Mouse (Mus musculus) cerebellum, postnatal 25 days (tissue): Measurements from ENCODE around the gene St6galnac6.
A peak's percentile ranks its signal among the peaks of the same experiment; 100 is the strongest.

Experiments used
- DNase-seq, 2 experiments: peaks; one replicate each; pipeline ENCODE4 v3.0.0; 2021; ENCODE audit warnings: mixed read lengths in 2 of 2

St6galnac6 gene

DNA sequence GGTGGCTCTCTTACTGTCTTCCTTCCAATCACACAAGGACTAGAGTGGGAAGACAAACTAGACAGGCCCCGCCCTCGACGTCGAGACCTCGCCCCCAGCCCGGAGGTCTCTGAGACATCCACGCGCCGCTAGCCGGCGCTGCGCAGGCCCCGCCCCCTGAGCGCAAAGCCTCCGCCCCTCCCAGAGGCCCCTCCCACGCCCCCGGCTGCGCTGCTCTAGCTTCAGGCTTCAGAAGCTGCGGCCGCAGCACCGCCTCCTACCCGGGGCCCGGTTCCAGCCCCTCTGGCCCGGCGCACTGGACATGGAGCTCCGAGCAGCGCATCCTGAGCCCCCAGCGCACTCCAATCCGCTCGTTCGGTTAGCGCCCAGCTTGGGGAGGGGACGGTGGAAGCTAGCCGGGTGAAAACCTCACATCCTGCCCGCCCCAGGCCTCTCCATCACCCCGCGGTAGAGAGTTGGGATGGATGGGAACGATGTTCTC lies 12.6 kb upstream of the St6galnac6 start, which contains the start of gene St6galnac4:
St6galnac4 (plus strand) TSS at position 225 of the 481 bp plus-strand sequence.
- peak; percentile 94 to 97 for DNase-seq

DNA sequence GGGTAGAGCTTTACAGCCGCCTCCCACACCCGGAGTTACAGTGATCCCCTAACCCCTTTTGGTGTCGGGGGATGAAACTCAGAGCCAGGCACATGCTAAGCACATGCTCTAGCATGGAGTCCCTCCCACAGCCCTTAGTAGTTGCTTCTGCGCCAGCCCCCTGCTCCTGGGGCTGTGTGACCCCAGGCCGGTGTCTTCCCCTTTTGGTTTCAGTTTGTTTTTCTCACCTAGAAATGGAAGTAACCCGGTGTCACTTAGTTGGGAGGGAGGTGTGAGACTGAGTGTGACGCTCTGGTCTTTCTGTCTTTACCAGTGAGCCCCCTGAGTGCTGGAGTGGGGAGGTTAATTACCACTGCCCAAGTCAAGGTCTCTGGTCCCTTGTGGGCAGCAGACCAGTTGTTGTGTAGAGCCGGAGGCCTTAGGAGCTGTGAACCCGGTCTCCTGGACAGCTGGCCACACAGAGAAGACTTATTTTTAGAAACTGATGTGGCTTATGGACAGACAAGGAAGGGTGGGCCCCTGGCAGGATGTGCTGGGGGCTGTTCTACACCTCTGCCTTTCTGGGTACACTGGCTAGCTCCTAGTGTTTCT lies 11.7 kb upstream of the St6galnac6 start:
- peak in 1 of 2 experiments; percentile 51 for DNase-seq

DNA sequence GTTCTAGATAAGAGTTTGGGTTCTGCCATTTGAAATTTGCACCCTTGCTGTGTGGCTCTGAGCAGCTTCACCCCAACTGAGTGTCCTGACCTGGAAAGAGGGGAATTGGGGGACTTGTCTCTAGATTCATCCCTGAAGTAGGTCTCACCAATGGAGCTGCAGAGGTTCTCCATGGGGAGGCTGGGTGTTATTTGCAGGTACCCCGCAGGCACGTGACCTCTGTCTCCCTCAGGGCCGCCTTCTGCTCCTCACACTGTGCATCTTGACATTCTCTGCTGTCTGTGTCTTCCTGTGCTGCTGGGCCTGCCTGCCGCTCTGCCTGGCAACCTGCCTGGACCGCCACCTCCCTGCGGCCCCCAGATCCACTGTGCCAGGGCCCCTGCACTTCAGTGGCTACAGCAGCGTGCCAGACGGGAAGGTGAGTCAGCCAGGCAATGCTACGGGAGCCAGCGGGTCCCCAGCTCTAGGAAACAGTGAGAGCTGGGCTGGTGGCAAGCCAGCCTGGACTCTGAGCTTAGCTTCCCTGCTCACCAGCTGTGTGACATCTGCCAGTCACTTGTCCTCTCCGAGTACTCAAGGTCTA lies 10.2 kb upstream of the St6galnac6 start:
- peak; percentile 92 to 96 for DNase-seq

GRCm38 (mm10) chr2:32590224-32590623 lies 9.3 kb upstream of the St6galnac6 start:
- no peak for DNase-seq

GRCm38 (mm10) chr2:32591249-32591648 lies 8.3 kb upstream of the St6galnac6 start:
- DNase-seq, result peak in 1 of 2 experiments; percentile 53

DNA sequence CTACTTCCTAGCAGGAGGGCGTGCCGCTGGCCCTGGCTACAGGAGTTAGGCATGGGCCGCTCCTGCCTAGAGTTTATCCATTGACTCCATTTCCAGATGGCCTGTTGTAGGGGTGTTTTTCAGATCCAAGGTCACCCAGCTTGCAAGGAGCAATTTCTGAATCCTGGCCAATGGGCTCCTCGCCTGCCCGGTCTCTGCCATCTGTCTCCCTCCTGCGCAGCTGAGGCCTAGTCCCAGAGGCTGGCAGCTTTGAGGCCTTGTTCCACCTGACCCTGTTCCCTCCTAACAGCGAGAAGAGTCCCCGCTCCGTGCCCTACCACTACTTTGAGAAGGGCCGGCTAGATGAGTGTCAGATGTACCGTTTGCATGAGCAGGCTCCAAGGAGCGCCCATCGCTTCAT lies 2.8 kb upstream of the St6galnac6 start:
- DNase-seq, result peak; percentile 91

- DNase-seq, result no peak
Observed at GRCm38 (mm10) chr2:32597248-32597647, 2.3 kb upstream of the St6galnac6 start.

- peak in 1 of 2 experiments; percentile 51 for DNase-seq
Observed at GRCm38 (mm10) chr2:32597699-32598098, 1.8 kb upstream of the St6galnac6 start.

- peak; percentile 76 to 87 for DNase-seq
Observed at GRCm38 (mm10) chr2:32598506-32598905, 1.0 kb upstream of the St6galnac6 start.

DNA sequence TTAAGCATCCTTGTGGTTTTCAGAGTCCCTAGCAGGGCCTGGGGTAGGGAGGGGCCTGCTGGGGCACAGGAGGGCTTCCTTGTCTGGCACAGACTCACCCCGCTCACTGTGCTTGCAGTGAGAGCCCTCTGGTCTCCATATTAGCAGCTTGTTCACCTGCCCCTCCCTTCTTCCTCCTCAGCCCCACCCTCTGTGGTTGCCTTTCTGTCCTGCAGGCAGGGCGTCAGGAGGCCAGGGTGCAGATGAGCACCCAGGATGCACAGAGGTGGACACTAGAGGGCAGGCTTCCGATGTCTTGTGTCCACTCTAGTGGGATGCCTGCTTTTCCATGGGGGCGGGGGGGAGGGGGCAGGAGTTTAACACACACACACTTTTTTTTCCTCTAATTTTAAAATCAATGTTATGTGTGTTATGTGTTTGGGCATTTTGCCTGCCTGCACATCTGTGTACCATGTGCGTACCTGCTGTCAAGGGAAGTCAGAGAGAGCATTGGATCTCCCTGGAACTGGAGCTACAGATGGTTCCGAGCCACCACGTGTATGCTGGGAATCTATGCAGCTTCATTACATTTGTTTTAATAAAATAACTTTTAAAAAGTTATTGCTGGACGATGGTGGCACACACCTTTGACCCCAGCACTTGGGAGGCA lies 2.0 kb downstream of the St6galnac6 start:
- DNase-seq, result peak; percentile 55 to 77

DNA sequence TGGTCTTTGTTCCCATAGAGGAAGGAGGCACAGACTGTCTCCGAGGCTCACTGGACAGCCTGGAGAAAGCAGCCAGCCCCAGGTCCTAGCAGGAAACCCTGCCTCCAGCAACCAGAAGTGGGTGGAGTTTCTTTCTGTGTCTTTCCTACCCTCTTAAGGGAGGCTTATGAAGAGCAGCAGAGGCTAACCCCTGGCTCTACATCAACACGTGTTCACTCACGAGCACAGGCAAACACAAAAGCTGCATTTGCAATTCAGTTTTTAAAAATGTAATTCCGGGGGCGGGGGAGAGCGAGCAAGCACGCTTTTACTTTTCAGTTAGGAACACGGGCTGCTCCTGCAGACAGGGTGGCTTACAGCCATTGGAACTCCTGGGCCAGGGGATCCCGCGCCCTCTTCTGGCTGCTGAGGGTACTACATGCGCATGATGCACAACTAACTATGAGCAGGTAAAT lies 3.1 kb downstream of the St6galnac6 start:
- DNase-seq, result peak; percentile 96

DNA sequence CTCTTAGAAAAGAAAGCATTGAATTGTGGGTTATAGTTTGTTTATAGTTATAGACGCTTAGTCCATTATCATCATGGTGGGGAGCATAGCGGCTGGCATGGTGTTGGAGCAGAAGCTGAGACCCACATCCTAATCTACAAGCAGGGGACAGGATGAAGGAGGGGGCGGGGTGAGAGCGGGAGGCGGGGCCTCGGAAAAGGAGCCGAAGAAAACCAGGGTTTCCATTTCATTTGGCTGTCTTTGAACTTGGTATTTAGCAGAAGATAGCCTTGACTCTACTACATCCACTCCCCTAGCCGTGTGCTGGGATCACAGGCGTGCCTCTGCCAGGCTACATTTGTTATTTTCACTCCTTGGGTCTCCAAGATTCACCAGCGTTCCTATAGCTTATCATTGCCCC lies 5.1 kb downstream of the St6galnac6 start:
- DNase-seq, result no peak

GRCm38 (mm10) chr2:32606161-32607142 lies 6.9 kb downstream of the St6galnac6 start:
- DNase-seq, result peak; percentile 89 to 95

DNA sequence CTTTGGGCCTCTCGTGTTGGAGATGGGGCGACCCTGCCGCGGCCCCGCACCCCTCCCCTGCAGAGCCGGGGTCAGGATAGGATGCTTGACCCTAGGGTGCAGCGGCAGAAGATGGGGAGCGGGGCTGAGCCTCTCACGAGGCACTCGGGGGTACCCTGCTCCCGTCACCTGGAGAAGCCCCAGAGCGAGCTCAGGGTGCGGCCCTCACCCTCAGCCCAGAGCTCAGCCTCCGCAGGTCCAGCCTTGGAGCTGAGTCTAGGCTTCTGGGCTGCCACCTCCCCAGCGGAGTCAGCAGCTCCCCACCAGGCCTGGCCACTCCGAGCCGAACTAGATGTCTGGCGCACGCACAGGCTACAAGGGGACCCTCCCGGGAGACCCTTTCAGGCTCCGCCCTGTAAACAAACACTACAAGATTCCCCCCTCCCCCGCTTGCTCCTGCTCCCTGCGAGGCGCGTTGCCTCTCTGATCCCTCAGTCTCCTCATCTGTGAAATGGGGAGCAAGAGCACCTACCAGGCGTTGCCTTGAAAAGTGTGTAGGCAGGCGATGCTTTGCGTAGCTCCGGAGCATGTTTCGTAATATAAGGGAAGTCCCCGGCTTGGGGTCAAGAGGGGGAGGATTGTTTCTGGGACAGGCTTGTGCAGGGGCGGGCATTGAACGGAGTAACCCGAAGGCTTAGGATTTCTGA lies 7.9 kb downstream of the St6galnac6 start:
- DNase-seq, result peak; percentile 63 to 68

DNA sequence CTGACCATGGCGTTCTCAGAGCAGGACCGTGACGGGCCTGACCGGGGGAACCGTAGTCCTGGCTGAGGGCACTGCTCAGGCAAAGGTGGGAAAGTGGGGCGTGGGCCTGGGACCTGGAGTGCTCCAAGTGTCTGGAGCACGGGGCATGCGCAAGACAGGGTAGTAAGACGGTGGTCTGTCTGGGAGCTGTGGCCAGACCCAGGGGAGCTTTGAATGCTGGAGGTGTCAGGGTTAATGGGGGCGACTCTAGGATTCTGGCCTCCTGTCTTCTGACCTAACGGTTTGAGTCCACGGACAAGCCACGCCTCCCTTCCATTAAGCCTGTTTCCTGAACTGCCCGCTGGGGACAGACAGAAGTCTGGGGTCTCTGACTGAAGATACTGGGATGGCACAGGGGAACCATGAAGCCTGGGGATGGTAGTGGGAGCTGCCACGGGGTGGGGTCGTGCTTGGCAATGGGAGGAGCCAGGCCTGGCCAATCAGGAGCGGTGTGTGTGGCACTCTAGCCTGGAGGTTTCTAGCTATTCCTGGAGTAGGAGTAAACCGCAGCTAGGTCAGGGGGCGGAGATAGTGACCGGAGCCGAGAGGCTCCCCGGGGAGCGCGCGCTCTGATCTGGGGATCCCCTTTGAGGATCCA lies 8.8 kb downstream of the St6galnac6 start:
- DNase-seq, result peak; percentile 71 to 73

DNA sequence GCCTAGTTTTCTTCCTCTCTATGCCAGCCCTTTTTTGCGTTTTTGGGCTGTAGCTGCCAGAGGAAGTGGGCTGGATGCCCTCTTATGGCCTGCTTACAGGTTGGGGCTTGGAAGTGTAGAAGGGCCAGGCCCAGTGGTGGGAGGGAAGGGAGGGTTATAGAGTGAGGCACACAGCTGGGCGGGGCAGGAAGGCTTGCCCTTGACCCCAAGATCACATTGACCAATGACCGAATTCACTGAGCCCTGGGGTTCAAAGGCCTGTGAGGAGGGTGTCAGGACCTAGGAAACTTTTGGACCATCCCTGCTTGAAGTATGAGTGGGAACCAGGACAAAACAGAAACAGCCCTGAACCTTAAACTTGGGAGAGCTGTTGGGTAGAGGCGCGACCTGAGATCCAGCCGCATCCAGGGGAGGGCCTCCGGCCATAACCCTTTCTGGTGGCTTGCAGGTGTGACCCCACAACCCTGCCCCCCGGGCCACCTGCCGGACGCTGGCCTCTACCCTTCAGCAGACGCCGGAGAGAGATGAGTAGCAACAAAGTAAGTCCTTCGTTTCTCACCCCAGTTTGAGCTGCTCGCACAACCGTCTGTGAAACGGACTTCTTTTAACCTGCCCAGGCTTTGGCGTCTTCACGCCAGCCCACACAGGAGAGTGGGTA lies 9.4 kb downstream of the St6galnac6 start:
- peak in 1 of 2 experiments; percentile 41 for DNase-seq

- peak; percentile 43 to 66 for DNase-seq
Observed at GRCm38 (mm10) chr2:32610610-32611229, 11.2 kb downstream of the St6galnac6 start.

GRCm38 (mm10) chr2:32612274-32612673 lies 12.8 kb downstream of the St6galnac6 start:
- no peak for DNase-seq

DNA sequence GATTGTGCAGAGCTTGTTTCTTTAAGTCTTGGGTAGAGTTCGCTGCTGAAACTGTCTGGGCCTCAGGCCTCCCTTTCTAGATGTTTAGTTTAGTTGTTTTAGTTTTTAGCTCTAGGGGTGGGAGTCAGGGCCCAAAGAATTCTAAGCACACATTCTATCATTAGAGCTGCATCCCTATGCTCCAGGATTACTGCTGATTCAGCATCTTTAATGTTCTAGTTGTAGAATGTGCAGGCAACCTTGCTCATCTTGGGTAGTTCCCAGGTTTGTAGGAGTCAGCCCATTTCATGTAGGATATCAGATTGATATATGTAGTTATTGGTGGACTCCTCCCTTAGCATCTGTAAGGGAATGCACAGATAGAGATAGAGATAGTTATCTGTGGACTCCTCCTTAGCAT lies 17.6 kb downstream of the St6galnac6 start:
- DNase-seq, result no peak

DNA sequence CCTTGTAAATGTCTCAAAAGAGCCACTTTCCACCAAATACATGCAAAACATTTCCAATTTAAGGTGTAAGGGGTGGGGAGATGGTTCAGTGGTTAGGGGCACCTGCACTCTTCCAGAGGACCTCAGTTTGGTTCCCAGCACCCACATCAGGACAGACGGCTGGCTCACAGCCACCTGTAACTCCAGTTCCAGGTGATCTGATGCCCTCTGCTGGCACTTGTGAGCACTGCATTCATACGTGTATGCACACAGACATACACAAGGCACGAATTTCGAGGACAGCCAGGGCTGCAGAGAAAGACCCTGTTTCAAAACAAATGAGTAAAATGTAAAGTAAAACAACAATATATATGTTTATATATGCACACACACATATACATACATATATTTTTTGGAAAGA lies 18.1 kb downstream of the St6galnac6 start:
- DNase-seq, result no peak
